Mouse (Mus musculus) layer of hippocampus, postnatal 14 days (tissue): ENCODE results near the gene 3110082I17Rik. TPM values are rescaled to one million over a fixed set of nuclear protein-coding genes. Genes with fewer than 3 reads are reported as not detected.

Experiments used
- DNase-seq, 2 experiments: peaks; one replicate each; pipeline ENCODE4 v3.0.0; 2021 to 2022; ENCODE audit warnings: low spot score in 2 of 2, mixed read lengths in 1 of 2
- total RNA-seq, 2 experiments: library from RNA; stranded (reverse); gene quantifications; 2 replicates each; pipeline ENCODE4 v1.2.3; 2021

Gene 3110082I17Rik
- total RNA-seq, 2 experiments from 2014 or later: 14.6 to 14.7 TPM

DNA sequence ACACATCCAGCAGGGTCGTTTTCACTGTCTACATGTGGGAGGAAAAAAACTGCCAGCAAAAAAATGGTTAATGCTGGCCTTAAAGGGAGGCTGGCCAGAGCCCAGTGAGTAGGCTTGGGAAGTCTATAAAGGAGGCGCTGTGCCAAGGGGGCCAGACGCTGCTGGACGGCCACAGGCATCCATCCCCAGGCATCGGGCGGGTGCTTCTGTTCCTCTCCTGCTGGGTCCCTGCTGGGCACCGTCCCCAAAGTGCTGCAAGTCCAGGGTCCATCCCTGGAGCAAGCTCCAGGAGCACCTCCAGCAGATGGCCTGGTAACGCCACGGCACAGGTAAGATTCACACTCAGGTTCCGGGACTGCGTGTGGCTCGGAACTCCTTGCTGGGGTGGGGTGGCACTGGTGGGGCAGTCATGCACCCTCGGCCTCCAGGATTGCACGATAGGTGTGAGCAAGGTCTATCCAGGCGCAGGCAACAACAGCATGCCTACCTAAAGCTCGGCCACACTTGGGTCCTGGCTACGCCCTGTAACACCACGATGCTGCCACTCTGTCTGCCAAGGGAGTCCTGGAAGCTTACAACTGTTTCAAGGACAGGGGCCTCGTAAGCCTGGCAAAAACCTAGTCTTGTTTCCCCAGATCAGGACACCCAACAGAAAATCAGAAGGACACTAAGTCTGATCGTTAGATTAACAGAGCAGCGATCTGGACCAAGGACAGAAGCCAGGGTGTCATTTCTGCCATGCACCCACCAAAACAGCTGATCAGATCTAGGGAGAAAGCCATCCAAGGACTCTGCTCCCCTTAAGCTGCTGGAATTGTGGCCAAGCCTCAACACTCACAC, 37.1 kb downstream of the 3110082I17Rik start, which contains the start of gene Gper1:
Gene Gper1, plus strand, starts transcription at position 126 of the 840 bp plus-strand sequence.
- peak in 1 of 2 experiments; percentile 69 for DNase-seq

DNA sequence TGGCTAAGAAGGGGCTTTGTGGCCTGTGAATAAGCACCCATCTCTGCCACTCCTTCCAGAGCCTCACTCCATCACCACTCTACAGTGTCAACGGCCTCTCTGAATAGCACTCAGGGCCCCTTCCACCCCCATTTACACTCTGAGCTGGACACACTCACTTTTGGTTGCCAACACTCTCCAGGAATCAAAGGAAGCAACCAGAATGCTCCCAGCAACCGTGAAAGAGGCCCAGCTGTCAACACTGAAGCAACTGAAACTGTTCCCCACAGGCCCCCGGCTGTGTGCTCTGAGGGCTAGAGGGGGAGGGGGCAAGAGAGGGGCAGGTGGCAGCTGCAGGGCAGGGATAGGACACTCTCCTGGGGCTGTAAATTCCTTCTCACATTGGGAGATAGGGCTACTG, 41.7 kb downstream of the 3110082I17Rik start:
- no peak for DNase-seq

DNA sequence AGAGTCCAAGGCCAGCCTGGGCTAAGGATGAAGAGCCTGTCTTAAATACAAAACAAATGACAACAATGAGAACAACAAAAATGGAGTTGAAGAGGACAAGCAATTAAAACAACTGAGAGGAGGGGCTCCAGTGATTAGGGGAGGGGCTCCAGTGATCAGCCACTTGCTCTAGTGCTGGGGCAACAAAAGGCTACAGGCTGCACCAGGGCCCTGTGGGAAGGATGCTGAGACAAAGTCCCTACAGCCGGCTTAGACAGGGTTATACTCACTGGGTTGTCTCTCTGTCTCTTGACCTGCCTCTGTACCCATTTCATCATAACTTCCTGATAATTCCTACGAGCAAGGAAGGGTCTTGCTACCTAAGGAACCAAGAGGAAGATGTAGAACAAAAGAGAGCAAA, 42.2 kb downstream of the 3110082I17Rik start:
- no peak for DNase-seq

DNA sequence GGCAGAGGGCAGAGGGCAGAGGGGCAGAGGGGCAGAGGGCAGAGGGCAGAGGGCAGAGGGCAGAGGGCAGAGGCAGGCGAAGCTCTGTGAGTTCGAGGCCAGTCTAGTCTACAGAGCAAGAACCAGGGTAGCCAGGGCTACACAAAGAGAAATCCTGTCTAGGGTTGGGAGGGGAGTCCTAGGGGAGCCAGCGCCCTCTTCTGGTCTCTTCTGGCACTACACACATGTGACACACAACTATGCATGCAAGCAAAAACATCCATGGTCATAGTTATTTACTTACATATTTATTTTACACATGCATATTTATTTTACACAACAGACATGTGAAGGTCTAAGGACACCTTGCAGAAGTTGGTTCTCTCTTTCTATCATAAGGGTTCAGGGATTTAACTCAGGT, 42.8 kb downstream of the 3110082I17Rik start:
- DNase-seq: no peak

DNA sequence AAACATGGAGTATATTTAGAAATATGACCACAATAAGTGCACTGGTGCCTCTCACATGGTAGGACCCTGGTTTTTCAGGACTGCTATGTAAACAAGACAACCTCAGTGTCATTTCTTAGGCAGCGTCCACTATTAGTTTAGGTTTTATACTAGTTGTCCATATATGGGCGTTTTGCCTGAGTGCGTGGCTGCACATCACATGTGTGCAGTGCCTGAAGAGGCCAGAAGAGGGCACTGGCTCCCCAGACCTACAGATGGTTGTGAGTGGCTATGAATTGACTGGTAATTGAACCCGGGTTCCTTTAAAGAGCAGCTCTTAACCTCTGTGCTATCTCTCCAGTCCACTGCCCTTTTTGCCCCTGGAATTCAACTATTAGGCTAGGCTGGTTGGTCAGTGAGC, 43.4 kb downstream of the 3110082I17Rik start:
- DNase-seq: no peak

DNA sequence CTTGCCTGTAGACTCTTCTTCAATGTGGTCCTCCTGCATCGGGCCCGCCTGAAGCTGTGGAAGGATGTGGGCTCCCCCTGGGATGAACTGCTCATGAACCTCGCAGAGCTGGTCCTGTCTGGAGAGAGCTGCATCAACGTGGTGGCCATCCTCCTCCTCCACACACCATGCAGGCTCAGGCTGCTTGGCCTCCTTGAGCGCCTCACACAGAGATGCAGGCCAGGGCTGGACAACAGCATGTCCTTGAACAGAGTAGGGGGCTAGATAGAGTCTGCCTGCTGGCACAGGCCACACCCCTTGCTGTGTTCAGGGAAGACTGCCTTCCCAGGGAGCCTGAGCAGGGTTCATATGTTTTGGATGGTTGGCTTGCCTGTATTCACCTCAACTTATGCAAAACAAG, 45.3 kb downstream of the 3110082I17Rik start:
- no peak for DNase-seq

DNA sequence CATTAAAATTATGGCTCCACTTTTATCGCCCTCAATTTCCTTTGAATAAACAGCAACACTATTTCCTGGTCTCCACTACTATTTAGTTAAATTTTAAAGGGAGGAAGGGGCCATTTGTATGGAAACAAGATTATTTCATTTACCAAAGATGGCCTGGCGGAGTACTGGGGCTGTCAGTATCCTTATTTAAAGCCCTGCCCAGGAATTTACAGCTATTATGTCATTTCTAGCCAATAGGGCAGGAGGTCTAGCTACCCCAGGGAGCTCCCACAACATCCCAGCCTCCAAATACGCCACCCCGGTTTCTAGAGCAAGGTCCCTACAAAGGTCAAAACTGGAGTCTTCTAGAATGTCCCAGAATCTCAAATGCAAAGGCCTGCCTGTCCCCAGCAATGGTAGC, 46.8 kb downstream of the 3110082I17Rik start:
- DNase-seq: no peak

DNA sequence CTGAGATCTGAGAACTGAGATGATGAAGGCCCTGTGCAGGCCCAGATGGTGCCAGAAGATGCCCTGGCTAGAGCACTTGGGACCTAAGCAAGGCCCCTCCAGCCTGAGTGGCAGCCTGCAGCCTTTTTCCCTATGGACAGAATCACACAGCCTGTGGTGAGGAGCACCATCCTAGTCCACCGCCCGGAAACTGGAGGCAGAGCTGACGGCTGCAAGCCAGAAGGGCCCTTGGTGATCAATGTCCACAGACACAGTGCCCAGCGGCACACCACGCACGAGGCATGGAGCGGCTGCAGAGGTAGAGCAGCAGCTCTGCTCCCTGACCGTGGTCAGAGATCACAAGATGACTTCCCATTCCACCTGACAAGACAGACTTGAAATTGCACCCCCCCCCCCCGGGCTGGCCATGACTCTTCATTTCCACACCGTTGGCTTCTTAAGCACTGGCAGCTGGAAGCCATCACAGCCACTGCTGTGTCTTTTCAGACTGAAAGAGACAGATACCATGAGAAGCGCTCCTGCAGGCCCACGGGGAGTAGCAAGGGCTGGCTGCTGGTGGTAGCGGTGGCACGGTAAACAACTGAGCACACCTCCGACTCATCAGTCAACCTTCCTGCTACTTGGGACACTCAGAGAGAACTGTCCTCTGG, 48.5 kb downstream of the 3110082I17Rik start:
- no peak for DNase-seq

DNA sequence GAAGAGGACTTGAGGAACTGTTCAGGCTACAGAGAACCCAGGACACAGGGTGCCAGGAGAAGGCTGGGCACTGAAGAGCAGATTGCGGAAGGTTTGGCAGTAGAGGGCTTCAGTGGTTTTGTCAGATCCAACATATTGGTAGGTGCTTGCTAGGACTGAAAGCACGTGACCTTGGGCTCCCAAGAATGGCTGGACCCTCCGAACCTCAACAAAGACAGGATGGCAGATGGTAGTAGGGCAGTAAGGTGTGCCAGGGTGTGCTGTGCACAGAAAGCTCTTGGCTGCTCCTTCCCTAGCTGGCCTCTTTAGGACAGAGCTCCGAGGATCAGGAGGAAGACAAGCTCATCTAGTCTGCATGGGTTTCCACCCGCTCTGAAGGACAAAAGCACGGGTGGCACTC, 49.2 kb downstream of the 3110082I17Rik start:
- no peak for DNase-seq

DNA sequence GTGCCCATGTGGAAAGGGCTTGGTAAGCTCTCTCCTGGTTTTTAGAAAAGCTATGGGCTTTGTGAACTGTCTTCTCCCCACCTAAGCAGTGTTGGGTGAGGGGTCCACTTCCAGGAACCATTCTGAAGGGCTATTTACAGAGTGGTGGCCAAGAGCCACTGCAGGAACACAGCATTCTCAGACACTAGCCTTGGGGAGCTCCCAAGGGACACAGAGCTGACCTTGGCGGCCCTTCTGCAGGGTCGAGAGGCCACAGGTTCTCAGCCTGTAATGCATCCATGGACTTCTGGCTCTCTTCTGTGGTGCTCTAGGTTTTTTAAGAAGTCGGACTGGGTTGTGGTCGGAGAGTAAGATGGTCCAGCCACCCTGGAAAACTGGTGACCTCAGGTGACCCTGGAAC, 50.3 kb downstream of the 3110082I17Rik start:
- no peak for DNase-seq

DNA sequence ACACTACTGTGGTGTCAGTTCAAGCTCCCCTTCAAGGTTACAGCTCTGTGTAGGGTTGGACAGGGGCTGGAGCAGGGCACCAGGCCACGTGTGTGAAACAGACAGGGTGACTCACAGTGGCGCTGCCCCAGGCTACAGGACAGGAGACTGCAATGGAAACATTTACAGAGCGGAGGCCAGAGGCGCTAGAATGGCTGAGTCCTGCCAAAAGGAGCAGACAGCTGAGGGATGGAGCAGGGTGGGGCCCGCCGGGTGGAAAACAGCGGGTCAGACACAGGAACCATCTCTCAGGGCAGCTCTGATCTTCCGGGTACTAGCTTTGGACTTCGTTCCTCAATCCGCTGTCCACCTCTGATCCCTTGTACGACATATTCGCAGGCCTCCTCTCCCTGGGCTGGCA, 50.9 kb downstream of the 3110082I17Rik start:
- no peak for DNase-seq

DNA sequence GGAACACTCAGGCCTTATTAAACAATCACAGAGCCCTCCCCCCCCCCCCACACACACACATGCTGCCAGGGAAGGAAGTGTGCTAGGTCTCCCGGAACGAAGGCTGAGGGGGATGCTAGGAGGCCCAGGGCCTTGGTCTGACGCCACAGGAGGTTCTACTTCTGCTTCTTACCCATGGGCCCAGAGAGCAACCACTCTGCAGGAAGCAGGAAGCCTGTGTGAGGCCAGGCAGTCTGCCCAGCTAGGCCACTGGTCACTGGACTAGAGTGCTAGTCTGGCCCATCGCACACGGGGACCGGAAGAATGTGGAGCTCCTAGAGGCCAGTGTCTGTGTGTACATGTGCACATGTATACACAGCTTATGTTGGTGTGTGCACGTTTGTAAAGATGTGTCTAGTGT, 51.8 kb downstream of the 3110082I17Rik start:
- no peak for DNase-seq

DNA sequence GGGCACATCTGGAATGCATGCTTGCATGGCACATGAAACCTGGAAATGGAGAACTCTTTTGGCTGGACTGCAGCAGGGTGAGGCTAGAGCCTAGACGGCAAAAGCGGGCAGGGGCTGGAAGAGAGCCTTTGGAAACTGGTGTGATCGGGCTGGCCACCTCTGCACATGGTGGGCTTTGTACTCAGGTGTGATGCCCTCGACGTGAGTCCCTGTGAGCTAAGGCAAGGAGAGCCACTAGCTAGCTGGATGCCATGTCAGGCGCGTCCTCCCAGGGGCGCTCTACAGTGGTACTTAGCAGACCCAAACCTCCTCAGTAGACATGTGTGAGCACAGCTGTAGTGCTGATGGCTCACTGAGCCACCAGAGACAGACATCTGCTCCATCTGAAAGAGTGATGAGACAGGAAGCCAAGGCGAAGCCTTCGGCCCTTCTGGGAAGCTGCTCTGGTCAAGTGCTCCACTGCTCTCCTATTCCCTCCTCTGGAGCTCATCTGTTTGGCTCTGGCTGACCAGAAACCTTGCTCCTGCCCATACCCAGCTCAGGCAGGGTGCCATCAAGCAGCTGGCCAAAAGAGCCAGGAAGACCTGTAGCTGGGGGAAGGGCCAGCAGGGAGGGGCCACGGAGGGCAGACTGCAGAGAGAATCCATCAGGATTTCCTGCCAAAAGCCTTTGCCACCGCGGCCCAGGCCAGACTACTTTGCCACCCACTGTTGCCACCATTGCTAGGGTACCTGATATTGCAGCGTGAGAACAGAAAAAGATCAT, 53.0 kb downstream of the 3110082I17Rik start:
- DNase-seq: no peak

DNA sequence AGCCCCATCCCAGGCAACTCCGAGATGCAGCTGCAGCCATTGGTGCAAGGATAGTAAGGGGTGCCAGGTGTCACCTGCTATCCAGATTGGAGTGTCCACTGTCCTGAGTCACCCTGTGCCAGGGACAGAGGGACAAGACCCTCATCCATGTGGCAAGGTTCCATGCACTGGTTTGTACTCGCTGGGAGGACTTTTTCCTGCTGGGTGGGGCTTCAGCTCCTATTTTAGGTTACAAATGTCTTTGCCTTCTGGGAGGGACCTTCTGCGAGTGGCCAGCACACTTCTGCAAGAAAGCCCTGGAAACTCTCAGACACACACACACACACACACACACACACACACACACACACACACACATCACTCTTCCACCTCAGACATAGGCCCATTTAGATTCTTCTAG, 54.4 kb downstream of the 3110082I17Rik start:
- DNase-seq: no peak

DNA sequence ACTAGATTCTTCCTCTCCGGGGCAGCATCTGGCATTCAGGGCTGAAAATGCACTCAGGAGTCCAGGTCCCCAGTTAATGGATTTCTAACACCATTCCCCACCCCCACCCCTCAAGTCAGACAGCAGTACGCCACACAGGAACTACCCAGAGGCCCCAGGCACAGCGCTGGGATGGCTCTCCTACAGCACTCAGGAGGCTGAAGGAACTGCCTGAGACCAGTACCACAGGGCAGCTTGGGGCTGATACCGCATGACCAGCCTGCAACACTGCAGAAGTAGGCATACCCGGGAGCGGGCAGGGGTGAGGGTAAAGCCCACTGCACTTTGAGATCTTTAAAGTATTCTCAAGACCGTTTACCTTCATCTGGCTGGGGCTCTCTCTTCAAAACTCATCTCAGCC, 54.8 kb downstream of the 3110082I17Rik start:
- no peak for DNase-seq

DNA sequence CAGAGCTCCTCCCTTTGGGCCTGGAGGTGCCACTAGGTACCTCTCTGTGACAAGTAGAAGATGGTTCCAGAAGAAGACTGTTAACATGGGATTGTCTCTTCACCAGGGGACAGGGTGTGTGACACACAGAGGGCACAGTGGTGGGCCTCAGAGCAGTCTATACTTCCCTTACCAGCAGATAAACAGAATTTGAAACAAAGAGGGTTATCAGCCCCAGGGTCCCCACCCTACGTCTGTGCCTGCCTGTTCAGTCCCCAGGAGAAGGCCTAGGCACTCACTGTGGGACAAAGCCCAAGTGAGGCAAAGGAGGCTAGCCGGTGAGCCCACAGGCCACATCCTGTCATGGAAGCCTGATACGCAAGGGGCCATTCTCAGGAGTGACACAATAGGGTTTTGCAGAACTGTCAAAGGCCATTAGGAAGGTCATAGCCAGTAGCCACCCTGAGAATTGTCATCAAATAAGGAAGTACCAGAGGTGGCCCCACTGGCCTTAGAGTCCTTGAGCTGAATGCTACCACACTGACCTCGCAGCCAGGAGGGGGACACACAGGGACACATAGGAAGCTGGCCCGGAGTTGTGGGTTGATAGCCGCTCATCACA, 55.4 kb downstream of the 3110082I17Rik start, which contains the start of gene C130050O18Rik:
Gene C130050O18Rik, plus strand, starts transcription at position 480 of the 601 bp plus-strand sequence.
- no peak for DNase-seq

DNA sequence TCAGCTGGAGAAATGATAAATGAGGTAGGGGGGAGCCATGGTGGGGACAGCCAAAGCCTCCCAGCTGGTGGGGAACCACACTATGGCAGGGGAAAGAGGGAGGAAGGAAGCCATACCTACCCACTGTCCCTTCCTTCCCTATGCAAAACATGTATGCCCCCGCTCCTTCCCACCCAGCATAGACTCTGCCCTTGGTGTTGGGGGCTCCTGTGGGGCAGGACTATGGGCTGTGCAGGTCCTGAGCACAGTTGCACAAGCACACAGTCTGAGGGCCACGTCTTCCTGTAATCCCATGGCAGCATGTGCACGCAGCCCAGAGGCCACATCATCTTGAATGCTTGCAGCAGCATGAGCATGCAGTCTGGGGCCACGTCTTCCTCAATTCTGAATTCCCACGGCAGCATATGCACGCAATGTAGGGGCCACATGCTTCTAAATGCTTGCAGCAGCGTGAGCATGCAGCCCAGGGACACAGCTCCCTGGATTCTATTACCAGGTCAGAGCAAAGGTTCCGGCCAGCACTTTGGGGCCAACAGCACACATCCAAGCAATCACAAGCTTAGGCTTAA, 56.6 kb downstream of the 3110082I17Rik start:
- DNase-seq: no peak

DNA sequence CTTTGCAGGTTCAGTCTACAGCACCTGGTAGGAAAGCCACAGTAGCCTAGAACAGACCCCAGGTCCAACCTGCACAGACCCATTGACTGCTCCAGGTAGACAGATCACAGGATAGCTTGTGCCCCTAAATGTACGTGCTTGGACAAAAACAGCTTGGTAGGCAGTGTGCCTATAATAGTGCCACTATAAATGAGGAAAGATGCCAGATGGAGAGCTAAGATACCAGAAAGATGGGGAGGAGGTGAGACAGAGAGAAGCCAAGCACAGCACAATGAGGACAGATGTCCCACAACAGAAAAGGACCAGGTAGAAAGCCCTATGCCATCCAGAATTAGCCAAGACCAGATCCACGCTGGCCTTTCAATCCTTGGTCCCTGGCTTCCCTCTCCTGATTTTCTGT, 58.2 kb downstream of the 3110082I17Rik start:
- DNase-seq: no peak

DNA sequence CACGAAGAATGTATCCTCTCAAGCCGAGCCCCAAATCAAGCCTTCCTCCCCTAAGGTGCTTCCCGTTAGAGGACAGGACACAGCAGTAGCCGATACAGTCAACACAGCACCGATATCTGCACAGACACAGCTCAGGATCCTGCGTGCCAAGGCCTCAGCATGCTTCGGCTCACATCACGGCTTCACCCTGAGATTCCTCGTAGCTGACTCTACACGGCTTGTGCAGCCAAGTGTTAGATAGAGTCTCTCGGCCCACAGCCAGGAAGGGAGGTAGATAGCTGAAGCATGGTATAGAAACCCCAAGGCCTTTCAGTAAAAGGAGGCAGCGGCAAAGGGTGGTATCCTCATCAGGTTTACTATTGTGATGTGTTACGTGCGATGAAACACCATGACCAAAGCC, 60.3 kb downstream of the 3110082I17Rik start:
- DNase-seq: no peak

DNA sequence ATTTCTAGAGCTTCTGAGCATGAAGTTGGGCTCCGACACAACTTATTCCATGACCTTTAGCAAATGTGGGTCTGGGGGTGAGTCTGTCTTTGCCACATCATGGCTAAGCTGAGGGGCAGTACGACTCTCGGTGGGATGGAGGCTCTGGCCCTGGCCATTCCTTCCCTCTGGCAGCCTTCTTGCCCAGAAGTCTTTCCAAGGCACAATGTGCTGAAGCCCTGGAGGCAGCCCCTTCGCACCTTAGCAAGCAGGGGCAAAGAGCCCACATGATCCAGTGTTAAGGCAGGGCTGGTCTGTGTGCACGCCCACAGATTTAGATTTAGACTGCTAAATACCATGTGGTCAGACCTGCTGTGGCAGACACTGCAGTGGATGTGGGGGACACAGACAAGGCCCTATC, 61.5 kb downstream of the 3110082I17Rik start:
- no peak for DNase-seq
